Mouse (Mus musculus): ENCODE data around the gene Nf2. TPM values are rescaled to one million over a fixed set of nuclear protein-coding genes. Genes with fewer than 3 reads are reported as not detected.

Gene Nf2
- 93.1 and 97.6 TPM in 2 replicates for total RNA-seq (2014; rRNA removed)
- 55.5 and 57.4 TPM in 2 replicates for polyA plus RNA-seq (2015; fragmentation: Nextera tagmentation; extraction: Ambion mirVana)

GRCm38 (mm10) chr11:4849258-4849943 lies at the start of gene Nf2:
Gene Nf2 (minus strand): TSS chr11:4849536.
- peak within 1 kb of the TSS; percentile 80 for H3K27ac ChIP-seq
- no peak; the same call in 1 of the 2 replicates for TF ChIP-seq CTCF (IDR thresholded peaks at IDR 0.05; ENCODE audit: low read depth)
- no peaks in the 10 kb centered on the region for H3K27me3 ChIP-seq (ENCODE audit: insufficient read depth, low read length)
- peak within 1 kb of the TSS; percentile 93 for H3K4me3 ChIP-seq (ENCODE audit: low read length)
- no peaks in the 10 kb centered on the region for H3K36me3 ChIP-seq (ENCODE audit: insufficient read depth, low read length)
- peak within 1 kb of the TSS; percentile 93 for H3K9ac ChIP-seq (replicated peaks; ENCODE audit: low read length)
- peaks cover 5% of the 10 kb centered on the region; the same call in 1 of the 2 replicates for H3K4me1 ChIP-seq (ENCODE audit: insufficient read depth, low read length)
- no peaks in the 10 kb centered on the region for H3K9me3 ChIP-seq (ENCODE audit: low read length)
- under 1% methylated on average over 58 of the region's 60 CpGs for WGBS
- peak; percentile 99 for DNase-seq (ENCODE audit: low spot score)
- peak; percentile 99 for ATAC-seq
- H3K4me2 ChIP-seq (ENCODE audit: low read depth, low read length) = peak within 1 kb of the TSS; percentile 75

GRCm38 (mm10) chr11:4894848-4895816 lies 45.8 kb upstream of the Nf2 start, which contains the start of gene Thoc5:
Gene Thoc5 (plus strand): TSS chr11:4895320.
- ATAC-seq = peak; percentile 95
- Histone ChIP-seq H3K27ac (peak within 1 kb of the TSS; percentile 79), H3K9ac (replicated peaks; ENCODE audit: low read length) (peak within 1 kb of the TSS; percentile 72), H3K9me3 (ENCODE audit: low read length) (no peaks in the 10 kb centered on the region), H3K4me3 (ENCODE audit: low read length) (peak within 1 kb of the TSS; percentile 68), H3K36me3 (ENCODE audit: insufficient read depth, low read length) (peaks cover 25% of the 10 kb centered on the region), H3K4me2 (ENCODE audit: low read depth, low read length) (peak within 1 kb of the TSS; percentile 78), H3K4me1 (ENCODE audit: insufficient read depth, low read length) (no peaks in the 10 kb centered on the region), H3K27me3 (ENCODE audit: insufficient read depth, low read length) (no peaks in the 10 kb centered on the region)
- no peak for TF ChIP-seq CTCF (IDR thresholded peaks at IDR 0.05; ENCODE audit: low read depth)
- 3% methylated on average over 52 of the region's 52 CpGs for WGBS
- peak; percentile 93 for DNase-seq (ENCODE audit: low spot score)

GRCm38 (mm10) chr11:4886987-4887386 lies 37.7 kb upstream of the Nf2 start:
- DNase-seq (ENCODE audit: low spot score) (no peak), ATAC-seq (no peak)
- Histone ChIP-seq H3K4me3 (ENCODE audit: low read length) (no peak overlapping the region), H3K27ac (no peak overlapping the region), H3K4me1 (ENCODE audit: insufficient read depth, low read length) (no peaks in the 10 kb centered on the region), H3K27me3 (ENCODE audit: insufficient read depth, low read length) (no peaks in the 10 kb centered on the region), H3K9ac (replicated peaks; ENCODE audit: low read length) (no peak overlapping the region), H3K36me3 (ENCODE audit: insufficient read depth, low read length) (peaks cover 45% of the 10 kb centered on the region), H3K9me3 (ENCODE audit: low read length) (no peaks in the 10 kb centered on the region), H3K4me2 (ENCODE audit: low read depth, low read length) (no peak overlapping the region)
- WGBS = 96% methylated on average over 3 of the region's 3 CpGs
- TF ChIP-seq CTCF (IDR thresholded peaks at IDR 0.05; ENCODE audit: low read depth) = no peak

GRCm38 (mm10) chr11:4885385-4885903 lies 36.1 kb upstream of the Nf2 start:
- 59% methylated on average over 2 of the region's 2 CpGs for WGBS
- Histone ChIP-seq H3K4me3 (ENCODE audit: low read length) (no peak overlapping the region), H3K9me3 (ENCODE audit: low read length) (no peaks in the 10 kb centered on the region), H3K4me2 (ENCODE audit: low read depth, low read length) (no peak overlapping the region), H3K4me1 (ENCODE audit: insufficient read depth, low read length) (no peaks in the 10 kb centered on the region), H3K27ac (no peak overlapping the region), H3K27me3 (ENCODE audit: insufficient read depth, low read length) (no peaks in the 10 kb centered on the region), H3K36me3 (ENCODE audit: insufficient read depth, low read length) (peaks cover 34% of the 10 kb centered on the region), H3K9ac (replicated peaks; ENCODE audit: low read length) (no peak overlapping the region)
- DNase-seq (ENCODE audit: low spot score) (peak; percentile 66), ATAC-seq (no peak)
- TF ChIP-seq CTCF (IDR thresholded peaks at IDR 0.05; ENCODE audit: low read depth) = peak; percentile 72

GRCm38 (mm10) chr11:4882892-4883627 lies 33.7 kb upstream of the Nf2 start:
- peak; percentile 54 for TF ChIP-seq CTCF (IDR thresholded peaks at IDR 0.05; ENCODE audit: low read depth)
- Histone ChIP-seq H3K4me3 (ENCODE audit: low read length) (no peak overlapping the region), H3K9me3 (ENCODE audit: low read length) (no peaks in the 10 kb centered on the region), H3K4me2 (ENCODE audit: low read depth, low read length) (no peak overlapping the region), H3K4me1 (ENCODE audit: insufficient read depth, low read length) (no peaks in the 10 kb centered on the region), H3K9ac (replicated peaks; ENCODE audit: low read length) (no peak overlapping the region), H3K36me3 (ENCODE audit: insufficient read depth, low read length) (peaks cover 11% of the 10 kb centered on the region), H3K27me3 (ENCODE audit: insufficient read depth, low read length) (no peaks in the 10 kb centered on the region), H3K27ac (no peak overlapping the region)
- 56% methylated on average over 14 of the region's 14 CpGs for WGBS
- DNase-seq (ENCODE audit: low spot score) = peak; percentile 47
- peak; percentile 43; the same call in 1 of the 2 replicates for ATAC-seq

- no peak for TF ChIP-seq CTCF (IDR thresholded peaks at IDR 0.05; ENCODE audit: low read depth)
- Histone ChIP-seq H3K27me3 (ENCODE audit: insufficient read depth, low read length) (no peaks in the 10 kb centered on the region), H3K9me3 (ENCODE audit: low read length) (no peaks in the 10 kb centered on the region), H3K4me1 (ENCODE audit: insufficient read depth, low read length) (no peaks in the 10 kb centered on the region), H3K4me2 (ENCODE audit: low read depth, low read length) (no peak overlapping the region), H3K36me3 (ENCODE audit: insufficient read depth, low read length) (peaks cover 7% of the 10 kb centered on the region), H3K9ac (replicated peaks; ENCODE audit: low read length) (no peak overlapping the region), H3K4me3 (ENCODE audit: low read length) (no peak overlapping the region), H3K27ac (no peak overlapping the region)
- no peak for ATAC-seq
- 87% methylated on average over 4 of the region's 4 CpGs for WGBS
- DNase-seq (ENCODE audit: low spot score) = no peak
Measured at GRCm38 (mm10) chr11:4881087-4881486, 31.8 kb upstream of the Nf2 start.
